Mouse (Mus musculus) testis, postnatal 14 days (tissue): ENCODE measurements at regions not wholly inside any gene's neighbourhood (a gene's known extent, or its start where the extent isn't known, plus 50 kb on each side); places are given as distances from the start of the nearest gene placed in this dataset.

Experiments used
- DNase-seq: peaks from one replicate; pipeline ENCODE4 v3.0.0; 2021; ENCODE audit warnings: low spot score

- DNase-seq: peak; percentile 8
Measured at GRCm38 (mm10) chrX:4136135-4136534, 60.2 kb upstream of the Btbd35f28 start.
